Mouse (Mus musculus) liver, adult 2 months (tissue): ENCODE data around the gene Snhg11. TPM values are rescaled to one million over a fixed set of nuclear protein-coding genes. Genes with fewer than 3 reads are reported as not detected.

ENCODE experiments used
- DNase-seq: peaks from one replicate; pipeline ENCODE4 v3.0.0-alpha.2; 2011; ENCODE audit warnings: low read depth, low spot score; ENCODE audit errors: extremely low read depth
- H3K27ac ChIP-seq: fragments of 200-500 bp; replicated peaks from 2 replicates; pipeline ENCODE4 v1.5.1; 2012; ENCODE audit warnings: low read depth, mild to moderate bottlenecking, control low read depth, inconsistent platforms, low read length; ENCODE audit not compliant: insufficient read depth
- H3K27me3 ChIP-seq: fragments of 200-500 bp; 2 replicates; pipeline ENCODE4 v1.6.1; 2012; ENCODE audit warnings: mild to moderate bottlenecking, moderate library complexity, low read length, inconsistent platforms; ENCODE audit not compliant: control insufficient read depth, insufficient read depth
- H3K36me3 ChIP-seq: fragments of 200-500 bp; 2 replicates; pipeline ENCODE4 v1.6.1; 2012; ENCODE audit warnings: low read length, inconsistent platforms; ENCODE audit not compliant: control insufficient read depth, insufficient read depth
- H3K4me1 ChIP-seq: fragments of 200-500 bp; 2 replicates; pipeline ENCODE4 v1.6.1; 2011; ENCODE audit warnings: low read length; ENCODE audit not compliant: control insufficient read depth, insufficient read depth
- H3K4me3 ChIP-seq: fragments of 200-500 bp; 2 replicates; pipeline ENCODE4 v1.5.1; 2011; ENCODE audit warnings: low read depth, mild to moderate bottlenecking, control low read depth, low read length, moderate library complexity; ENCODE audit not compliant: insufficient read depth
- H3K79me2 ChIP-seq: fragments of 200-500 bp; 2 replicates; pipeline ENCODE4 v1.6.1; 2012; ENCODE audit warnings: inconsistent platforms, mild to moderate bottlenecking, low read length, moderate library complexity; ENCODE audit not compliant: control insufficient read depth, insufficient read depth
- H3K9ac ChIP-seq: fragments of 200-500 bp; 2 replicates; pipeline ENCODE4 v1.6.1; 2012; ENCODE audit warnings: low read depth, mild to moderate bottlenecking, control low read depth, inconsistent platforms, low read length
- CTCF ChIP-seq: fragments of 200-500 bp; IDR thresholded peaks from 2 replicates; pipeline ENCODE4 v1.5.1; 2011; ENCODE audit warnings: low read depth, low read length, control low read depth
- POLR2A ChIP-seq: fragments of 200-500 bp; IDR thresholded peaks from 2 replicates; pipeline ENCODE4 v1.6.1; 2011; ENCODE audit warnings: low read length, control low read depth; ENCODE audit not compliant: insufficient read depth; ENCODE audit errors: extremely low read depth
- WGBS: fragments of 180-500 bp; shearing (Covaris S2); methylation state at CpG from one replicate; pipeline ENCODE4 v1.1.7; 2018; 5-methylcytosine and 5-hydroxymethylcytosine counted together
- polyA plus RNA-seq: library from polyadenylated mRNA; depleted of rRNA; stranded (reverse); fragments of >200 nt; gene quantifications from 2 replicates; pipeline ENCODE4 v1.2.3, GENCODE M21; 2012; rRNA removed
- total RNA-seq: library from RNA; depleted of rRNA; stranded (reverse); fragments of >200 nt; gene quantifications from 2 replicates; pipeline ENCODE4 v1.2.3, GENCODE M21; 2014; rRNA removed

The Snhg11 gene
- 0.74 and 0.92 TPM in 2 replicates for total RNA-seq
- polyA plus RNA-seq, result 2.2 and 3.5 TPM in 2 replicates

- Histone ChIP-seq H3K4me1 (peaks cover 8% of the 10 kb centered on the region; the same call in 1 of the 2 replicates), H3K4me3 (peak within 1 kb of the TSS; percentile 29; the same call in 1 of the 2 replicates), H3K27me3 (no peaks in the 10 kb centered on the region), H3K36me3 (no peaks in the 10 kb centered on the region), H3K79me2 (no peaks in the 10 kb centered on the region), H3K9ac (peak within 1 kb of the TSS; percentile 18; the same call in 1 of the 2 replicates), H3K27ac (no peak within 1 kb of the TSS)
- peak; percentile 79 for TF ChIP-seq CTCF
- TF ChIP-seq POLR2A, result no peak
- DNase-seq, result peak; percentile 40
- WGBS, result 9% methylated on average over 36 of the region's 36 CpGs
These were observed at the start of gene Snhg11 for GRCm38 (mm10) chr2:158375443-158376122. TSS of gene Snhg11 (plus strand) at chr2:158375638.

DNA sequence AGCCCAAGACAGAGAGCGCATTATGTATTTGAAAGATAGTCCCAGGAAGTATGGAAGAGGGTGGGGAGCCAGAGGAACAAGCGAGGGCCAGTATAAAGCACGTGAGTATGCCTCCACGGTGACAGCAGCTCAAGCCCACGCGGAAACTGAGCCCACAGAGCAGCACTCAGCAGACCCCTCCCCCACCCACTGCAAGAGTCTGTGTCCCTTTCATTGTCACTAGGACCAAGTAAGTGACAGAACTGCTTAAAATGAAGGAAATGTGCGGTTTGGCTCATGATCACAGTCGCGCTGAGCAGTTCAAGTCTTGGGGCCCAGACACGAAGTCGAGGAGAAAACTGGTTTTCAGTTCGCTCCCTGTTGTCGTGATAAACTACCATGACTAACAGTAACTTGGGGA is 41.1 kb upstream of the Snhg11 start:
- Histone ChIP-seq H3K4me3 (no peak overlapping the region), H3K27ac (no peak overlapping the region), H3K27me3 (no peaks in the 10 kb centered on the region), H3K4me1 (no peaks in the 10 kb centered on the region), H3K9ac (no peak overlapping the region), H3K79me2 (no peaks in the 10 kb centered on the region), H3K36me3 (peaks cover 4% of the 10 kb centered on the region; the same call in 1 of the 2 replicates)
- no peak for TF ChIP-seq POLR2A
- TF ChIP-seq CTCF, result no peak
- DNase-seq, result no peak
- WGBS, result 87% methylated on average over 13 of the region's 13 CpGs

GRCm38 (mm10) chr2:158337698-158338097 is 37.7 kb upstream of the Snhg11 start:
- Histone ChIP-seq H3K36me3 (no peaks in the 10 kb centered on the region), H3K9ac (no peak overlapping the region), H3K27ac (no peak overlapping the region), H3K79me2 (no peaks in the 10 kb centered on the region), H3K27me3 (no peaks in the 10 kb centered on the region), H3K4me3 (no peak overlapping the region), H3K4me1 (peaks cover 6% of the 10 kb centered on the region)
- no peak for DNase-seq
- WGBS, result 89% methylated on average over 10 of the region's 10 CpGs
- TF ChIP-seq CTCF (no peak), POLR2A (no peak)

DNA sequence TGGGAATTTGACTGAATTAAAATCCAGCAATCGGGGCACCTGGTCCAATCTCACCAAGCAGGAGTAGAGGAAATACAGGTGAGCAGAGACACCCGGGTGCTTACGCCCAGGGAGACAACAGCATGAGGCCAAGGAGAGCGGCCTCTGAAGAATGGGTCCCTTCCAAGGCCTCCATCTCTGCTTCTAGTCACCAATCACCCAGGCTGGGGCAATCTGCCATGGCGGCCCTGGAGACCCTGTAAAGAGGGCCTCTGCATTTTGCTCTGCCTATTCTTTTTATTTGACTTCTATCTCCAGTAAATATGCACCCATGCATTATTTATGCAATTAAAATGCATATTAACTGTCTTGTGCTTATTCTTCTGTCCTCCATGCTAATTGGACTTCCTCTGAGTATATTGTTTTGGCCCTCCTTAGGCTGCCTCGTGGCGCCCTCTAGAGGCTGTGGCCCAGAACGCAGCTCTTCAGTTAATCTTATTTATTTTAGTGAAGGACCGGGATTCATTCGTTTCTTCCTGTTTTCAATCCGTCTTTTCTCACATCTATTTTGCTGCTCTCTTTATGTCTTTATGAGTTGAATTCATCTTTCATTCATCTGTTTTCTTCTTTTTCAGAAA is 35.4 kb upstream of the Snhg11 start:
- peak; percentile 29 for DNase-seq
- Histone ChIP-seq H3K27ac (no peak overlapping the region), H3K79me2 (no peaks in the 10 kb centered on the region), H3K4me1 (peaks cover 6% of the 10 kb centered on the region), H3K4me3 (no peak overlapping the region), H3K36me3 (no peaks in the 10 kb centered on the region), H3K27me3 (no peaks in the 10 kb centered on the region), H3K9ac (no peak overlapping the region)
- WGBS, result 37% methylated on average over 11 of the region's 11 CpGs
- TF ChIP-seq POLR2A (no peak), CTCF (peak; percentile 93)

DNA sequence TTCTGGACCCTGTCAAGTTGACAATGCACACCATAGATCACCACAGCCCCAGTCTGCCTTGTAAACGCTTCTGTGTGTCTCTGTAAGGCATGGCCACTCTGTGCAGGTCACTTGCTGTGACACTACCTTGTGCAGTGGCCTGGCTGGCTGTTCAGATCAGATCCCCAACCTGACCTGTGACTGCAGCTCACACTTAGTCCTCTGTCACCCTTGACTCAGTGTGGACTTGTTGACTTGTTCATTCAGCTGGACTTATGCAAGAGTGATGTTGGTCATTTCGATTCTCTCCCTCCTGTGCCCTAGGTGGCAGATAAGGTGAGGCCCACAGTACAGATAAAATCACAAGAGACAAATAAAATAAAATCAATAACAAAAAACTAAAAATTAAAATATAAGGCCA is 34.1 kb upstream of the Snhg11 start:
- peak overlapping the region; percentile 25; the same call in 1 of the 2 replicates for H3K9ac ChIP-seq
- H3K4me3 ChIP-seq, result no peak overlapping the region
- TF ChIP-seq POLR2A (no peak), CTCF (no peak)
- peak overlapping the region; percentile 71 for H3K27ac ChIP-seq
- peak; percentile 93 for DNase-seq
- H3K4me1 ChIP-seq, result peaks cover 6% of the 10 kb centered on the region
- H3K36me3 ChIP-seq, result no peaks in the 10 kb centered on the region
- WGBS, result 13% methylated on average over 2 of the region's 2 CpGs
- H3K27me3 ChIP-seq, result no peaks in the 10 kb centered on the region
- H3K79me2 ChIP-seq, result no peaks in the 10 kb centered on the region

DNA sequence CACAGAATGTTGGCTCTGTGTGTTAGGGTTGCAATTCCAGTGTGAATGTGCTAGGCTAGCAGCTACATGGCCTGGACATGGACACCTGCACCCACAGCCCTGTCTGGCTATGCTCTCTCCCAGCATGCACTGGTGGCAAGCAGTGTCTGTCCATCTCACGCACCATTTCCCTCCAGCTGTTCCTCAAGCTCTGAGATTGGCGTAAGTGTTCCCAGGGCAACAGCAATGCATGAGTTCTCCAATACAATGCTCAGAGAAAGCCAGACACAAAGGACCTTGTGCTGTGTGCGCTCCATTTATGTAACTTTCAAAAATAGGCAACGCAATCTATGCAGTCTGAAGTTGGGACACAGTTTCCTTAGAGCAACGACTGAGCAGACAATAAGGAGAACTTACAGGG is 31.9 kb upstream of the Snhg11 start:
- no peak for DNase-seq
- Histone ChIP-seq H3K9ac (no peak overlapping the region), H3K27ac (no peak overlapping the region), H3K4me1 (peaks cover 6% of the 10 kb centered on the region), H3K79me2 (no peaks in the 10 kb centered on the region), H3K36me3 (no peaks in the 10 kb centered on the region), H3K27me3 (no peaks in the 10 kb centered on the region), H3K4me3 (no peak overlapping the region)
- TF ChIP-seq CTCF (no peak), POLR2A (no peak)
- WGBS, result 91% methylated on average over 5 of the region's 5 CpGs
